Mouse (Mus musculus) MEL (cell line): Measurements from ENCODE around the gene Kcnmb1.

ENCODE experiments used
- ELF1 ChIP-seq: IDR thresholded peaks from 2 replicates; pipeline ENCODE4 v1.6.1; 2014; ENCODE audit warnings: low read depth, mild to moderate bottlenecking, inconsistent platforms, low read length, improper control_type of control experiment, moderate library complexity
- HCFC1 ChIP-seq: IDR thresholded peaks from 2 replicates; pipeline ENCODE4 v1.6.1; 2012; ENCODE audit warnings: low read depth, mild to moderate bottlenecking, inconsistent platforms, low read length, improper control_type of control experiment, moderate library complexity
- KAT2A ChIP-seq: conservative IDR thresholded peaks from 2 replicates; pipeline ENCODE4 v1.6.1; 2012; ENCODE audit warnings: low read depth, low read length, improper control_type of control experiment, inconsistent platforms
- MAFK ChIP-seq: IDR thresholded peaks from 2 replicates; pipeline ENCODE4 v1.6.1; 2011; ENCODE audit warnings: low read depth, mild to moderate bottlenecking, low read length, improper control_type of control experiment, borderline replicate concordance
- MAX ChIP-seq: IDR thresholded peaks from 2 replicates; pipeline ENCODE4 v1.6.1; 2011; ENCODE audit warnings: low read length, improper control_type of control experiment
- MEF2A ChIP-seq: IDR thresholded peaks from 2 replicates; pipeline ENCODE4 v1.6.1; 2014; ENCODE audit warnings: low read depth, mild to moderate bottlenecking, inconsistent platforms, low read length, improper control_type of control experiment; ENCODE audit not compliant: poor library complexity, insufficient replicate concordance, severe bottlenecking; ENCODE audit errors: extremely low read depth
- RCOR1 ChIP-seq: IDR thresholded peaks from 2 replicates; pipeline ENCODE4 v1.6.1; 2012; ENCODE audit warnings: low read depth, mild to moderate bottlenecking, inconsistent platforms, low read length, improper control_type of control experiment
- ZC3H11A ChIP-seq: IDR thresholded peaks from 2 replicates; pipeline ENCODE4 v1.6.1; 2012; ENCODE audit warnings: low read depth, mild to moderate bottlenecking, inconsistent platforms, low read length, improper control_type of control experiment

DNA sequence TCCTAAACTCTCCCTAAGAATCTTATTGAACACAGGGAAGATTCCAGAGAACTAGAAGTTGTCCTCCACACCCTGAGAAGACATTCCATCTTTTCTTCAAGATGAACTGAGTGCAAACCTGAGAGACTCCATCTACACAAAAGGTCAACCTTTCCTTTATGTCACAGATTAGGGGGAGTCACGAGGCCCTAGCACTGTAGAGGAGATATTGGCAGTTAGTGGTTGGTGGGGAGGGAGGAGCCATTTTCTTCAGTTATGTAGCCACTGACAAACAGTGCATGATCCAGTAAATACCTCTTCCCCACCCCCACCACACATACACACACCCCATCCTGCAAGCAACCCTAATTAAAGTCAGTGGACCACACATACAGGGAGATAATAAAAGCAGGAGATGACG lies 44.4 kb upstream of the Kcnmb1 start:
- no peak for TF ChIP-seq MEF2A
- TF ChIP-seq MAFK = no peak
- TF ChIP-seq MAX = 0 out of 2 replicates have a peak, but pooled peaks have one; percentile 22
- peak; percentile 14; the same call in 1 of the 2 replicates for TF ChIP-seq ZC3H11A
- TF ChIP-seq KAT2A = no peak
- TF ChIP-seq HCFC1 = no peak
- TF ChIP-seq RCOR1 = no peak
- TF ChIP-seq ELF1 = no peak
